Mouse (Mus musculus): Measurements from ENCODE around the gene Fgfr1op.
A peak's percentile ranks its signal among the peaks of the same experiment; 100 is the strongest.
"Not testable (repeated sequence)": the region's sequence is repeated elsewhere in the genome, so short reads cannot be mapped to it uniquely, and the experiment has no call there.

The Fgfr1op gene

GRCm38 (mm10) chr17:8164701-8165607, at the start of gene Fgfr1op:
TSS of gene Fgfr1op (plus strand) at chr17:8165501.
- not testable (repeated sequence) for DNase-seq (ENCODE audit: low spot score)

- not testable (repeated sequence) for DNase-seq (ENCODE audit: low spot score)
Measured at GRCm38 (mm10) chr17:8116378-8116777, 48.9 kb upstream of the Fgfr1op start.

GRCm38 (mm10) chr17:8116928-8117327, 48.4 kb upstream of the Fgfr1op start:
- not testable (repeated sequence) for DNase-seq (ENCODE audit: low spot score)

GRCm38 (mm10) chr17:8122974-8123373, 42.3 kb upstream of the Fgfr1op start:
- not testable (repeated sequence) for DNase-seq (ENCODE audit: low spot score)

- DNase-seq (ENCODE audit: low spot score): not testable (repeated sequence)
Measured at GRCm38 (mm10) chr17:8124586-8124985, 40.7 kb upstream of the Fgfr1op start.

GRCm38 (mm10) chr17:8128326-8128993, 36.8 kb upstream of the Fgfr1op start:
- DNase-seq (ENCODE audit: low spot score): not testable (repeated sequence)

- not testable (repeated sequence) for DNase-seq (ENCODE audit: low spot score)
Measured at GRCm38 (mm10) chr17:8129578-8129977, 35.7 kb upstream of the Fgfr1op start.

GRCm38 (mm10) chr17:8130849-8131248, 34.5 kb upstream of the Fgfr1op start:
- not testable (repeated sequence) for DNase-seq (ENCODE audit: low spot score)

- DNase-seq (ENCODE audit: low spot score): not testable (repeated sequence)
Measured at GRCm38 (mm10) chr17:8138116-8138515, 27.2 kb upstream of the Fgfr1op start.

GRCm38 (mm10) chr17:8140210-8140609, 25.1 kb upstream of the Fgfr1op start:
- DNase-seq (ENCODE audit: low spot score): not testable (repeated sequence)

GRCm38 (mm10) chr17:8143802-8144673, 21.3 kb upstream of the Fgfr1op start:
- DNase-seq (ENCODE audit: low spot score): not testable (repeated sequence)

- DNase-seq (ENCODE audit: low spot score): peak; percentile 23
Measured at GRCm38 (mm10) chr17:8146931-8147330, 18.4 kb upstream of the Fgfr1op start.

GRCm38 (mm10) chr17:8147439-8148316, 17.6 kb upstream of the Fgfr1op start, which contains the start of the genes Gm49673 and Rnaset2a:
TSS of gene Gm49673 (minus strand) at chr17:8147788.
TSS of gene Rnaset2a (minus strand) at chr17:8148097.
- DNase-seq (ENCODE audit: low spot score): peak; percentile 41

- not testable (repeated sequence) for DNase-seq (ENCODE audit: low spot score)
Measured at GRCm38 (mm10) chr17:8155010-8155409, 10.3 kb upstream of the Fgfr1op start.

GRCm38 (mm10) chr17:8155982-8156381, 9.3 kb upstream of the Fgfr1op start:
- not testable (repeated sequence) for DNase-seq (ENCODE audit: low spot score)

GRCm38 (mm10) chr17:8158627-8159026, 6.7 kb upstream of the Fgfr1op start:
- not testable (repeated sequence) for DNase-seq (ENCODE audit: low spot score)

- DNase-seq (ENCODE audit: low spot score): not testable (repeated sequence)
Measured at GRCm38 (mm10) chr17:8160969-8161368, 4.3 kb upstream of the Fgfr1op start.

GRCm38 (mm10) chr17:8165608-8165945, 276 bp downstream of the Fgfr1op start:
- DNase-seq (ENCODE audit: low spot score): peak; percentile 20

GRCm38 (mm10) chr17:8165977-8166376, 676 bp downstream of the Fgfr1op start:
- DNase-seq (ENCODE audit: low spot score): not testable (repeated sequence)

- not testable (repeated sequence) for DNase-seq (ENCODE audit: low spot score)
Measured at GRCm38 (mm10) chr17:8166454-8166853, 1.2 kb downstream of the Fgfr1op start.

- DNase-seq (ENCODE audit: low spot score): not testable (repeated sequence)
Measured at GRCm38 (mm10) chr17:8167436-8167835, 2.1 kb downstream of the Fgfr1op start.
